Mouse (Mus musculus): ENCODE results near the gene Xrra1. TPM values are rescaled to one million over a fixed set of nuclear protein-coding genes. Genes with fewer than 3 reads are reported as not detected.
A peak's percentile ranks its signal among the peaks of the same experiment; 100 is the strongest.
"Not testable (repeated sequence)": the region's sequence is repeated elsewhere in the genome, so short reads cannot be mapped to it uniquely, and the experiment has no call there.

Gene Xrra1
- total RNA-seq (2021) = 1 to 10 TPM in 1 of 2 experiments, under 1 TPM in 1; 0.78 to 1.2 TPM

DNA sequence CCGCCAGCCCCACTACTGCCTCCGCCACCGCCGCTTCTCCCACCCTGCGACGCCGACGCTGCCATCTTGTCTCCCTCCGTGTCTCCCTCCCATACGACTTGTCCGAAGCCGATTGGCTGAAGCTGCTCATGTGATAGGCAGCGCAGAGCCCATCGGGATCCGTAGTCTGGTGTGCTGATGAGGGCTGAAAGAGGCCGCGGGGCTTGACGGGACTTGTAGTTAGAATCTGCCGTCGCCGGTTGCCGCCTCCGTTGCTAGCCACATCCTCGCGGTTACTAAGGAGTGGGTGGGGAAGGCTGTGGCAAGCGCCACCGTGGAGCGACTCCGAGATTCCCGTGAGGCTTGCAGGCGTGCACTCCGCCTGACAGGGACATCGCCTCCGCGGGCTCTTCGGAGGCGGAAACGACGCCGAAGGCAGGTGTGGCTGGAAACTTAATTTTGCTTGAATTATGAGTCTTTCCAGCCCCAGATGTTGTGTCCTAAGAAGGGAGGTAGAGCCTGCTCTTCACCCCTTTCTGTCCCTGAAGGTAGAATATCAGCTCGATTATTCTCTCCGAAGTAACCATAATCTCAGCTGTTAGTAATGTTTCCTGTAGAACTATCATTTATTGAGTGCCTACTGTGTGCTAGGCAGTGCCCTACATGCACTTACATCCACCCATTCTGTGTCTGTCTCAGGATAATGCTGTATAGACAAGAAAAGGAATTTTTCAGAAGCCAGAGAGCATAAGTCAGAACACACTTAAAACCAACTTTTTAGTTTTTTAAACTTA, at the start of gene Xrra1:
TSS of gene Xrra1 (plus strand) at position 304 of the 773 bp plus-strand sequence.
- peak; percentile 99 to 100 for DNase-seq (ENCODE audit: low spot score in 2 of 2)
- intact Hi-C loops (cut with DNase I) = loop anchor here (2.0 kb wide), 1 partner anchor 122 kb away; the partner anchor contains the start of gene Rnf169

DNA sequence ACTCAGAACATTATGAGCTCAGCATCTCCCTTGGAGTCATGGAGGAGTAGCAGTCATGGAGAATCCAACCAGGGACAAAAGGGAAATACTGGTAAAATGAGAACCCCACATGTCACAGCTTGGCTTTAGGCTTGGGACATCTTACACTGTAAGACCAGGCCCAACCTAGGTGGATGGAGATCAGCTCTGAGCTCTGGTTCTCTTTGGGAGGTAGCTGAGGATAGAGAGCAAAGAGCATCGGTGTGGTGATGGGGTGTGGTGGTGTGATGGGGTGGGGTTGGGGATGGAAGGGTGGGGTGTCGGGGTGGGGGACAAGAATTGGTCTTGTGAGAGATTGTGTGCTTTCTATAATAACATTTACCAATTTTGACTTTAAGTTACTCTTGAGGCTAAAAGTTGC, 48.1 kb upstream of the Xrra1 start:
- intact Hi-C loops (cut with DNase I) = no loop called here

DNA sequence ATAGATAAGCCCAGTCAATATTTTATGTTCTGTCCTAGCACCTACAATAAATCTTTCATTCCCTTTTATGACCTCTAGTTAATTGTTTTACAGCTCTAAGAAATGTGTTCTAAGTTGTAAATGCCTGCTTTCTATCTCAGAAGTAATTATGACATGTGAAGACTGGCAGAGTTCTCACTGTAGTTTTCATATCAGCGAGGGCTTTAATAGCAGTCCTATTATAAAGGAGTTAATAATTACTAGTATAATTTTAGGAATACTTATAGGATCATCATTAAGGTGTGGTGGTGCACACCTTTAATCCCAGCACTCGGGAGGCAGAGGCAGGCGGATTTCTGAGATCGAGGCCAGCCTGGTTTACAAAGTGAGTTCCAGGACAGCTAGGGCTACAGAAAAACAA, 47.3 kb upstream of the Xrra1 start:
- intact Hi-C loops (cut with DNase I) = no loop called here
- no peak for DNase-seq (ENCODE audit: low spot score in 2 of 2)

More for the DNA sequence above, 48.1 kb upstream of the Xrra1 start:
- no peak for DNase-seq (ENCODE audit: low spot score in 2 of 2)

- intact Hi-C loops (cut with DNase I) = loop anchor here (1.0 kb wide), 1 partner anchor 63 kb away; no protein-coding TSS in a partner anchor
Measured at GRCm38 (mm10) chr7:99813394-99813793, 45.5 kb upstream of the Xrra1 start.

GRCm38 (mm10) chr7:99818181-99818725, 40.7 kb upstream of the Xrra1 start:
- intact Hi-C loops (cut with DNase I) = not testable (repeated sequence)

More at GRCm38 (mm10) chr7:99813394-99813793, 45.5 kb upstream of the Xrra1 start:
- DNase-seq (ENCODE audit: low spot score in 2 of 2) = no peak

GRCm38 (mm10) chr7:99821953-99822352, 37.0 kb upstream of the Xrra1 start:
- no peak for DNase-seq (ENCODE audit: low spot score in 2 of 2)
- intact Hi-C loops (cut with DNase I) = no loop called here

More at GRCm38 (mm10) chr7:99818181-99818725, 40.7 kb upstream of the Xrra1 start:
- DNase-seq (ENCODE audit: low spot score in 2 of 2) = not testable (repeated sequence)

DNA sequence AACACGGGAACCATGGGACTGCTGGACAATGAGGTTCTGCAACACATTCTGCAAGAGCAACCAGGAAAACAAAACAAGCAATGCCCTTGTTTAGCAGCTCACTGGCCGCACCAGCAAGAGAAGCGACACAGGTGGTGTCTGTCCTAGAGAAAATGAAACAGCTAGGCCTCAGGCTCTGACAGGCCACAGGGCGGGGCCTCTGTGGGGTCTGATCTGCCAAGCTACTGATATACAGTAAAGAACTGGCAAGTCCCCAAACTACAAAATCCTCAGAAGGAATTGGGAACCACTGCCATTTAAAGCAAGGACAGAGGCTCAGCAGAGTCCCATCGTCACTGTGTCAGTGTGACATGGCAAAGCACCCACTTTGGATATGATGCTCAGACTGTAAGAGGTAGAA, 36.5 kb upstream of the Xrra1 start:
- DNase-seq (ENCODE audit: low spot score in 2 of 2) = no peak

GRCm38 (mm10) chr7:99823045-99823663, 35.8 kb upstream of the Xrra1 start:
- intact Hi-C loops (cut with DNase I) = no loop called here
- no peak for DNase-seq (ENCODE audit: low spot score in 2 of 2)

More for the DNA sequence above, 36.5 kb upstream of the Xrra1 start:
- intact Hi-C loops (cut with DNase I) = no loop called here

DNA sequence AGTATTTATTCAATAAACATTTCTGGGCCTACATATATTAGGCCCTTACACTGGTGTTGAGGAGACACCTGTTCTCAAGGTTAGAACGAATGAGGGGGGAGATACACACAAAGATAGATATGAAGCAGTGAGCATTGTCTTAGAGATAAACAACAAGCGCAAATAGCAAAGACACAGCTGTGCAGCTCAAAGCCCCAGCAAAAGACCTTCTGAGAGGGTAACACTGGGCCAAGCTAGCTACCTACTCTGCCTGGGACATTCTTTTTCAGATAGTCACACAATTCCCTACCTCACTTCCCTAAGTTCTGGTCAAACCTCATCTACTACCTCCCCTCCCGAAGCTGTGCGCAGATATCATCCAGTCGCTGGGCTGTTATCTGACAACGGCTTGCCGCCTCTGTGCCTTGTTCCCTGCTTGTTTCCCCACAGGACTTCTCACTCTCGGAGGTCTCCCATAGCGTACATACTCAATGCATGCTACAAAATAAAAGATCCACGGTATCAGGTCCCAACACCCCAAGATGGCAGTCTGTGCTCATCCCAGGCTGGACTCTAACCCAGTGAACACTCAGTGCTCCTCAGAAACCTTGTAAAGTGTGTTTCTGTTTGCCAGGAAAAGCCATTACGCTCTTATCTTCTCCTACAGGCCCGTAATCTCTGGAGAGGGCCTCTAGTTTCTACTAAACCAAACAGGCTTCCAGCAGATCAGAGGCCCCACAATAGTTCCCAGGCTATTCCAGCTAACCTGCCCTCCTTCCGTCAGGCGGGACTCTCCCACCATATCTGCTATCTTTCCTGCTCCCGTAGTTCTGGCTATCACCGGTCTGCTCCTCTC, 34.0 kb upstream of the Xrra1 start:
- DNase-seq (ENCODE audit: low spot score in 2 of 2) = no peak
- intact Hi-C loops (cut with DNase I) = loop anchor here (5.0 kb wide), 1 partner anchor 52 kb away; no protein-coding TSS in a partner anchor

DNA sequence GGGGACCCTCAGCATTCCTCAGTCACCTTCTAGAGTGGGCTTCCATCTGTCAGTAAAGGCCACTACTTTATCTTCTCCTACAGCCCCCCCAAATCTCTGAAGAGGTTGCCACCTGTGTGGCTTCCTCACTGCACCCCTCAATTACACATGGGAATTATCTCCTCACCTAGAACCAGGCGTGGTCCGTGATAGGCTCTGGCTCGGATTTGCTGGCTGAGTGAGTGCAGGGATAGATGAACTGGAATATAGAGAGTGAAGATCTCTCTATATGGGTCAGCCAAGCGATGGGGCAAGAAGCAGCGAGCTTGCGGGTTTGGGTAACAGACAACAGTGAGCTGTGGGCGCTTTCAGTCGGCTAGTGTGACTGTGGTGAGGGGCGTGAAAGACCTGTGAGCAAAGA, 33.4 kb upstream of the Xrra1 start:
- intact Hi-C loops (cut with DNase I) = loop anchor here (5.0 kb wide), 1 partner anchor 52 kb away; no protein-coding TSS in a partner anchor
- DNase-seq (ENCODE audit: low spot score in 2 of 2) = no peak

DNA sequence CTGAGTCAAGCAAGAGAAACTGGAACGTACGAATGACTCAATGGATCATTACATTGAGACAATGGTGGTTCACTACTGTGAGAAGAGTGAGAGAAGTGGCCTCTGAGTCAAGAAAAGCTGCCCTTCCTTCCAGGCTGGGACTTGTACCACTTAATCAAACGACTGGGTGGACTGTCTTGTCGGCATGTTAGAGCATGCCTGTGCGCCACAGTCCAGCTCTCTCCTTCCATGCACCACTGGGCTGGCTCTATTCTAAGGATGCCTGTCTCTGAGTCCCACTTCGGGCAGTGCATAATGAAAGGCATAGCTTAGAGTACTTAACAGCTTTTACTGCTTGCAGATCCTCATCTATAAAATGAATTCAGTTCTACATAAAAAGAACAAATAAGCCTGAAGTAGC, 32.8 kb upstream of the Xrra1 start:
- DNase-seq (ENCODE audit: low spot score in 2 of 2) = no peak
- intact Hi-C loops (cut with DNase I) = loop anchor here (5.0 kb wide), 1 partner anchor 51 kb away; no protein-coding TSS in a partner anchor

- intact Hi-C loops (cut with DNase I) = loop anchor here (5.0 kb wide), 1 partner anchor 49 kb away; no protein-coding TSS in a partner anchor
- DNase-seq (ENCODE audit: low spot score in 2 of 2) = peak; percentile 82 to 91
Measured at GRCm38 (mm10) chr7:99828083-99828570, 30.8 kb upstream of the Xrra1 start, which contains the start of gene Neu3. TSS of gene Neu3 (minus strand) at chr7:99828417.

DNA sequence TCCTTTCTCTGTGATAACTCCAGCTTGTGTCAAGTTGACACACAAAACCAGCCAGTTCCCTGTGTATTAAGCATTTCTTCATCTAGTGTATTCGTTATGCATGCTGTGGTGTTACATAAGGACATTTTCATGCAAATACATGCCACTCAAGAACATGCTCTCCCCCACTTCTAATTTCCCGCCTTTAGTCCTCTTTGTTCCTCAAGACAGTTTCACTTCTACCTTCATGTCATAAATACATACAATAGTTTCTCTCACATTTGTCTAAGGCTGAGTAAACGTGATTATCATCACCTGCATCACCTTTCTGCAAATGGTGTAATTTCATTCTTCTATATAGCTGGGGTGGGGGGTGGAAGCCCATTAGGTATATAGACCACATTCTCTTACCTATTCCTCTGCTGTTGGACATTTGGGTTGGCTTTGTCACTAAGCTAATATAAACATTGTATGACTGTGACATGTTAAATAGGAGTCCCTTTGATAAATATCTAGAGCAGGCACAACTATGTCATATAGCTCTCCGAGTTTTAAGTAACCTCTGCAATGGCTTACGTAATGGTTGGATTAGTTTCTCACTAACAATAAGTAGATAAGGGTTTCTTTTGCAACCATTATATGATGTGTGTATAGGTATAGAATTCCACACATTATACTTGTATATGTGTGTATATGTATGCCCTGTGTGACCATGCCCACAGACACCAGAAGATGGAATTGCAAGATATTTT, 25.6 kb upstream of the Xrra1 start:
- no peak for DNase-seq (ENCODE audit: low spot score in 2 of 2)
- intact Hi-C loops (cut with DNase I) = no loop called here

DNA sequence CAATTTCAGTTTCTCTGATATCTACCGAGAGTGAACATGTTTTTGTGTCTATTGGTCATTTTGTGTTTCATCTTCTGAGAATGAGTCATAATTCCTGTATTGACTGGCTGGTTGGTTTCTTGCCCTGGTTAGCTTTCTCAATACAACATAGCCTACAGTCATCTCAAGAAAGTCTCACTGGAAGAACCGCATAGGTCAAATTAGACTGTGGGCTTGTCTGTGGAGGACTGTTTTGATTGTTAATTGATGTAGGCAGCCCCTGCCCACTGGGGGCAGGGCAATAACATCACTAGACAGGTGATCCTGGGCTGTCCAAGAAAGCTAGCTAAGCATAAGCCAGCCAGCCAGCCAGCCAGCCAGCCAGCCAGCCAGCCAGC, 25.1 kb upstream of the Xrra1 start:
- intact Hi-C loops (cut with DNase I) = no loop called here
- DNase-seq (ENCODE audit: low spot score in 2 of 2) = no peak

DNA sequence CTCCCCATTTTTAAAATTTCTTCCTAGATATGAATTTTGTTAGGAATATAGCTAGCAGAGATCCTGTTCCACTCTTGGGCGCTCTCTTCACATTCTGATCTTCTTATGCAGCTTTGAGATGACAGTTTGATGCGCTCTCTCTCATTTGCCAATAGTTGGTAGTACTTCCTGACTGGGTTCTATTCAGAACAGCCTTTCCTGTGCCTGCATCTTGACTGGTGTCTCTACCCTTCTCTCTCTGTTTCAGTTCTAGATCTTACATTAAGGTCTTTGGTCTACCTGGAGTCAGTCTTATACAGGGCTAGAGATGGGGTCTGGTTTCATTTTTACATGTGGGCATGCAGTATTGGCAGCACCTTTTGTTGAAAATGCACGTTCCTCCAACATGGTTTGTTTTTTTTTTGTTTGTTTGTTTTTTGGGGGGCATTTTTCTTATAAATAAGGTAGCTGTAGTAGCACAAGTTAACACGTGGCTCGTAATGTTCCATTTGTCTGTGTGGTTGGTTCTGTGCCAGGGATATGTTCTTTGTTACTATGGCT, 24.5 kb upstream of the Xrra1 start:
- DNase-seq (ENCODE audit: low spot score in 2 of 2) = no peak
- intact Hi-C loops (cut with DNase I) = no loop called here

GRCm38 (mm10) chr7:99836781-99837180, 22.1 kb upstream of the Xrra1 start:
- no peak for DNase-seq (ENCODE audit: low spot score in 2 of 2)
- intact Hi-C loops (cut with DNase I) = no loop called here

DNA sequence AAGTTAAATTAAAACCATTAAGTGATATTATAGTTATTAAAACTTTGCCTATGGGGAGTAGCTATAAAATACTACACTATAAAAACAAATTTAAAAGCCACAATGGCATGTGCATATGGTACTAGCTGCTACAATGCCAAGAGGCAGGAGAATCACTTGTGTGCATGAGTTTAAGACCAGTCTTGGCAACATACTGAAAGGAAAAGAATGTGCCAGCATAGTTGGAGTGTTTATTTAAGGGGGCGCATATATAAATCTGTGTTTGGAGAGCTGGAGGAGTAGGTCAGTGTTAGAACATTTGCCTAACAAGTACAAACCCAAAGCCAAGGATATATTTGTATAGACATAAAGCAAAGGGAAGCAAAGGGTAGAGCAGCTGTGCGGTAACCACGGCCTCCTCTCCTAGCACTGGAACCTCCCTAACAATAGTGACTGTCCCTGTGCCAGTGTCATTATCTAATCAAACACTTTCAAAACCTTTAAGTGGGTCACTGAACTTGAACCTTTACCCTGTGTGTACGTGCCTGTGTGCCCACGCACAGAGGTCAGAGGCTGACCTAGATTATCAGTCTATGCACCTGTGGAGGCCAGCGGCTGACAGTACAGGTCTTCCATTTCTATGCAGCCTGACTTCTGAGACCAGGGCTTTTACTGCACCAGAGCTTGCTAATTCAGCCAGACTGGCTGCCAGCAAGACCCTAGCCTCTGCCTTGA, 21.4 kb upstream of the Xrra1 start:
- DNase-seq (ENCODE audit: low spot score in 2 of 2) = no peak
- intact Hi-C loops (cut with DNase I) = no loop called here

GRCm38 (mm10) chr7:99838241-99838640, 20.7 kb upstream of the Xrra1 start:
- intact Hi-C loops (cut with DNase I) = no loop called here
- no peak for DNase-seq (ENCODE audit: low spot score in 2 of 2)
